Mouse (Mus musculus): ENCODE measurements around the gene Pilra. TPM values are rescaled to one million over a fixed set of nuclear protein-coding genes. Genes with fewer than 3 reads are reported as not detected.

Pilra gene
- polyA plus RNA-seq, 1 experiment from 2014 or later, result 12.5 TPM

DNA sequence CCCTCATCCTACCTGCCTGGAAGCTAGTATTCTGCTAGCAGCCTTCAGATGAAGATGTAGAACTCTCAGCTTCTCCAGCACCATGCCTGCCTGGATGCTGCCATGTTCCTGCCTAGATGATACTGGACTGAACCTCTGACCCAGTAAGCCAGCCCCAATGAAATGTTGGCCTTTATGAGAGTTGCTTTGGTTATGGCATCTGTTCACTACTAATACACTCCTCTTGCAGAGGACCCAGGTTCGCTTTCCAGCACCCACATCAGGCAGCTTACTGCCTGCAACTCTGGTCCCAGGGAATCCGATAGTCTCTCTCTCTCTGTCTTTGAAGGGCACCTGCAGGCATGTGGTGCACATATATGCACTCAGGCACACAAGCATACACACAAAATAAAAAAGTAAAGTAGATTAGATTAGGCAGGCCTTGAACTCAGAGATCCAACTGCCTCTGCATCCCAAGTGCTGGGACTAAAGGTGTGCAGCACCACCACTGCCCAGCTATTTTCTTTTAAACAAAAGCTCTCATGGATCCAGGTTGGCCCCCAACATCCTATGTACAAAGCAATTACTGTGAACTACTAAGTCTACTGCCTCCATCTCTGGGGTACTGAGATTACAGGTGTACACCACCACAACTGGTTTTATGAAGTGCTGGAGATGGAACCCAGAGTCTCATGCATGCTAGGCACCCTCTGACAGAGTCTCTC, 60.3 kb downstream of the Pilra start:
- Histone ChIP-seq H3K4me3 (ENCODE audit: low read depth, low read length) (no peak overlapping the region), H3K27ac (ENCODE audit: low read length) (0 out of 2 replicates have a peak overlapping the region, but pooled peaks have one; percentile 26), H3K27me3 (replicated peaks; ENCODE audit: insufficient read depth, low read length) (no peaks in the 10 kb centered on the region), H3K4me1 (ENCODE audit: insufficient read depth, low read depth, low read length) (peaks cover 8% of the 10 kb centered on the region; the same call in 1 of the 2 replicates), H3K9me3 (ENCODE audit: low read length) (no peaks in the 10 kb centered on the region), H3K36me3 (ENCODE audit: insufficient read depth, low read length) (peaks cover 7% of the 10 kb centered on the region; the same call in 1 of the 2 replicates), H3K4me2 (replicated peaks; ENCODE audit: low read depth, low read length) (no peak overlapping the region), H3K9ac (replicated peaks; ENCODE audit: low read depth) (no peak overlapping the region)
- TF ChIP-seq EP300 (IDR thresholded peaks at IDR 0.05) (no peak), CTCF (IDR thresholded peaks at IDR 0.05) (no peak)
- 94% methylated on average over 2 of the region's 2 CpGs for WGBS
- DNase-seq (ENCODE audit: low spot score), result no peak
- no peak for ATAC-seq

DNA sequence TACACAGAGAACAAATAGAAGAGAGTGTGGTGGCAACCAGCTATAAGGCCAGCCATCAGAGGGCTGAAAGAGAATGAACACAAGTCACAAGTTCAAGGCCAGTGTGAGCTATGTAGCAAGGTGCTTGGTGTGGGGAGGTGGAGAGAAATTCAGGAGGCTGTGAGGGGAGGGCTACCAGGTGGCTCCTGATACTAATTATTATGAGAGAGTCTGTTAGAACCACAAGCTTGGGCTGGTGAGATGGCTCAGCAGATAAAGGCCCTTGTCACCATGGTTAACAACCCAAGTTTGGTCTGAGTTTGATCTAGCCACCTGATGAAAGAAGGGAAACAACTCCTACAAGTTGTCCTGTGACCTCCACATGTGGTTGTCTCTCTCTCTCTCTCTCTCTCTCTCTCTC, 63.3 kb downstream of the Pilra start:
- Histone ChIP-seq H3K27me3 (replicated peaks; ENCODE audit: insufficient read depth, low read length) (no peaks in the 10 kb centered on the region), H3K36me3 (ENCODE audit: insufficient read depth, low read length) (no peaks in the 10 kb centered on the region), H3K4me1 (ENCODE audit: insufficient read depth, low read depth, low read length) (no peaks in the 10 kb centered on the region), H3K9ac (replicated peaks; ENCODE audit: low read depth) (no peak overlapping the region), H3K4me2 (replicated peaks; ENCODE audit: low read depth, low read length) (no peak overlapping the region), H3K4me3 (ENCODE audit: low read depth, low read length) (no peak overlapping the region), H3K27ac (ENCODE audit: low read length) (no peak overlapping the region), H3K9me3 (ENCODE audit: low read length) (no peaks in the 10 kb centered on the region)
- DNase-seq (ENCODE audit: low spot score) (no peak), ATAC-seq (no peak)
- no peak for TF ChIP-seq CTCF (IDR thresholded peaks at IDR 0.05)
- no peak for TF ChIP-seq EP300 (IDR thresholded peaks at IDR 0.05)

Other genes with a start within 250 kb of the Pilra start
- gene Mospd3, start 235.2 kb downstream of the Pilra start, polyA plus RNA-seq (2015; fragmentation: Nextera tagmentation; extraction: Ambion mirVana), result 32.1 and 33.7 TPM in 2 replicates
- gene Pcolce, start 222.5 kb downstream of the Pilra start, polyA plus RNA-seq (2015; fragmentation: Nextera tagmentation; extraction: Ambion mirVana), result 86.6 and 101 TPM in 2 replicates
- 0.19 and 0.51 TPM in 2 replicates for gene Fbxo24, start 207.3 kb downstream of the Pilra start, polyA plus RNA-seq (2015; fragmentation: Nextera tagmentation; extraction: Ambion mirVana)
- gene Lrch4, start 207.2 kb downstream of the Pilra start, polyA plus RNA-seq (2015; fragmentation: Nextera tagmentation; extraction: Ambion mirVana), result 47.4 and 50.7 TPM in 2 replicates
- gene Gm20605, start 207.1 kb downstream of the Pilra start, polyA plus RNA-seq (2015; fragmentation: Nextera tagmentation; extraction: Ambion mirVana), result 11.6 and 12.3 TPM in 2 replicates
- gene Sap25, start 194.9 kb downstream of the Pilra start, polyA plus RNA-seq (2015; fragmentation: Nextera tagmentation; extraction: Ambion mirVana), result 12.3 and 13.2 TPM in 2 replicates
- 0.80 and 0.96 TPM in 2 replicates for gene Irs3, start 190.6 kb downstream of the Pilra start, polyA plus RNA-seq (2015; fragmentation: Nextera tagmentation; extraction: Ambion mirVana)
- 14.2 and 14.9 TPM in 2 replicates for gene Agfg2, start 151.6 kb downstream of the Pilra start, polyA plus RNA-seq (2015; fragmentation: Nextera tagmentation; extraction: Ambion mirVana)
- gene Nyap1, start 94.7 kb downstream of the Pilra start, polyA plus RNA-seq (2015; fragmentation: Nextera tagmentation; extraction: Ambion mirVana), result 0.51 and 0.65 TPM in 2 replicates
- gene Tsc22d4, start 90.6 kb downstream of the Pilra start, polyA plus RNA-seq (2015; fragmentation: Nextera tagmentation; extraction: Ambion mirVana), result 119 and 129 TPM in 2 replicates
- 28.8 and 29.8 TPM in 2 replicates for gene Ppp1r35, start 57.4 kb downstream of the Pilra start, polyA plus RNA-seq (2015; fragmentation: Nextera tagmentation; extraction: Ambion mirVana)
- 12.2 and 13.7 TPM in 2 replicates for gene Mepce, start 48.6 kb downstream of the Pilra start, polyA plus RNA-seq (2015; fragmentation: Nextera tagmentation; extraction: Ambion mirVana)
- gene Zcwpw1, start 48.5 kb downstream of the Pilra start, polyA plus RNA-seq (2015; fragmentation: Nextera tagmentation; extraction: Ambion mirVana), result 2.4 and 4.3 TPM in 2 replicates
- gene Pilrb1, start 21.8 kb upstream of the Pilra start, polyA plus RNA-seq (2015; fragmentation: Nextera tagmentation; extraction: Ambion mirVana), result 3.6 and 4.7 TPM in 2 replicates
- gene Pilrb2, start 35.5 kb upstream of the Pilra start, polyA plus RNA-seq (2015; fragmentation: Nextera tagmentation; extraction: Ambion mirVana), result 6.1 and 6.2 TPM in 2 replicates
- 2.1 and 2.6 TPM in 2 replicates for gene Cyp3a13, start 85.3 kb upstream of the Pilra start, polyA plus RNA-seq (2015; fragmentation: Nextera tagmentation; extraction: Ambion mirVana)
- not detected in 2 replicates for gene Gjc3, start 126.8 kb upstream of the Pilra start, polyA plus RNA-seq (2015; fragmentation: Nextera tagmentation; extraction: Ambion mirVana)
- 0.20 and 0.82 TPM in 2 replicates for gene Azgp1, start 145.2 kb upstream of the Pilra start, polyA plus RNA-seq (2015; fragmentation: Nextera tagmentation; extraction: Ambion mirVana)
- gene Smok3a, start 185.0 kb upstream of the Pilra start, polyA plus RNA-seq (2015; fragmentation: Nextera tagmentation; extraction: Ambion mirVana), result not detected in 2 replicates
- gene Smok3b, start 185.1 kb upstream of the Pilra start, polyA plus RNA-seq (2015; fragmentation: Nextera tagmentation; extraction: Ambion mirVana), result not detected in 2 replicates
- gene Smok3c, start 216.9 kb upstream of the Pilra start, polyA plus RNA-seq (2015; fragmentation: Nextera tagmentation; extraction: Ambion mirVana), result not detected in 2 replicates
- gene Zkscan1, start 248.8 kb upstream of the Pilra start, polyA plus RNA-seq (2015; fragmentation: Nextera tagmentation; extraction: Ambion mirVana), result 8.1 and 8.2 TPM in 2 replicates